Comparison of ENCODE assay signal across 21 mouse cellular contexts in genomic region chr16:30990661-30991060, GRCm38 (mm10).
"Had no signal": no experiment of that assay in that cellular context is flagged by ENCODE, and none has a peak within 500 bp of the region (broad histone marks: within the 10 kb centered on the region; RNA-seq: fewer than 3 reads in every experiment).

No protein-coding gene starts in this region.

- H3K36me3 ChIP-seq: intestine, embryonic 15.5 days; kidney, embryonic 15.5 days; limb, embryonic 12.5 days; limb, embryonic 15.5 days; midbrain, embryonic 13.5 days had no signal

- ATAC-seq: intestine, embryonic 15.5 days; liver, postnatal 0 days; lung, postnatal 0 days; midbrain, embryonic 13.5 days had no signal

- H3K4me3 ChIP-seq: intestine, embryonic 15.5 days; kidney, embryonic 15.5 days; left cerebral cortex, adult 2 months; limb, embryonic 12.5 days; limb, embryonic 15.5 days; midbrain, embryonic 13.5 days had no signal

- H3K27ac ChIP-seq: intestine, embryonic 15.5 days; kidney, embryonic 15.5 days; left cerebral cortex, adult 2 months; limb, embryonic 12.5 days; limb, embryonic 15.5 days; liver, embryonic 14.5 days; macrophage; midbrain, embryonic 13.5 days had no signal

- H3K4me1 ChIP-seq: intestine, embryonic 15.5 days; limb, embryonic 15.5 days had no signal

- H3K4me2 ChIP-seq: intestine, embryonic 15.5 days; kidney, embryonic 15.5 days; limb, embryonic 12.5 days; limb, embryonic 15.5 days; liver, embryonic 11.5 days; lung, embryonic 14.5 days; midbrain, embryonic 13.5 days had no signal

- H3K9ac ChIP-seq: intestine, embryonic 15.5 days; kidney, embryonic 15.5 days; limb, embryonic 12.5 days; limb, embryonic 15.5 days; liver, embryonic 14.5 days; liver, postnatal 0 days; lung, embryonic 14.5 days; midbrain, embryonic 13.5 days had no signal

- DNase-seq: kidney, adult 11 months; kidney, adult 8-10 months; kidney, postnatal 10 days; kidney, postnatal 36 days; layer of hippocampus, postnatal 36 days; liver, postnatal 0 days; lung, embryonic 14.5 days; right cerebral cortex, postnatal 14 days; spleen, adult 18-20 months; thymus, adult 18-20 months; thymus, postnatal 36 days had no signal

- H3K9me3 ChIP-seq: intestine, embryonic 15.5 days; kidney, embryonic 15.5 days; limb, embryonic 12.5 days; limb, embryonic 15.5 days; midbrain, embryonic 13.5 days had no signal

- H3K27me3 ChIP-seq: intestine, embryonic 15.5 days; kidney, embryonic 15.5 days; limb, embryonic 12.5 days; limb, embryonic 15.5 days; midbrain, embryonic 13.5 days had no signal
